8 mouse cellular contexts compared by ENCODE assay signal in genomic region chr2:113390935-113391334, GRCm38 (mm10).
DNase-seq lines count a peak whose midpoint lies in the region; ATAC-seq lines count a peak whose summit lies in the region.

No protein-coding gene starts in this region.

- no peak overlapping the region for H3K27ac ChIP-seq in hindbrain, embryonic 14.5 days
- no peak overlapping the region for H3K27ac ChIP-seq in lung, embryonic 16.5 days (ENCODE audit: low read length)

- no peaks in the 10 kb centered on the region for H3K36me3 ChIP-seq in hindbrain, embryonic 14.5 days (replicated peaks; ENCODE audit: control insufficient read depth, insufficient read depth)
- H3K36me3 ChIP-seq in lung, embryonic 16.5 days (ENCODE audit: control insufficient read depth, insufficient read depth, low read length): no peaks in the 10 kb centered on the region

- H3K4me2 ChIP-seq in hindbrain, embryonic 14.5 days (replicated peaks): no peak overlapping the region
- no peak overlapping the region for H3K4me2 ChIP-seq in lung, embryonic 16.5 days (ENCODE audit: low read depth, low read length)

- ATAC-seq in hindbrain, embryonic 14.5 days (ENCODE audit: low FRiP score): peak; percentile 48; the same call in 1 of the 2 replicates
- peak; percentile 37; the same call in 1 of the 2 replicates for ATAC-seq in lung, embryonic 16.5 days (ENCODE audit: low read depth)

- H3K4me1 ChIP-seq in hindbrain, embryonic 14.5 days (replicated peaks; ENCODE audit: control insufficient read depth, insufficient read depth, low read length): no peaks in the 10 kb centered on the region
- peaks cover 3% of the 10 kb centered on the region; the same call in 1 of the 2 replicates for H3K4me1 ChIP-seq in lung, embryonic 16.5 days (replicated peaks; ENCODE audit: control insufficient read depth, insufficient read depth, low read length)

- H3K9me3 ChIP-seq in hindbrain, embryonic 14.5 days (ENCODE audit: control insufficient read depth, low read length): no peaks in the 10 kb centered on the region
- no peaks in the 10 kb centered on the region for H3K9me3 ChIP-seq in lung, embryonic 16.5 days (ENCODE audit: control insufficient read depth, low read length)

- 64% methylated on average over 3 of the region's 3 CpGs for WGBS in hindbrain, embryonic 14.5 days
- WGBS in lung, embryonic 16.5 days: 45% methylated on average over 3 of the region's 3 CpGs

- H3K27me3 ChIP-seq in hindbrain, embryonic 14.5 days (ENCODE audit: control insufficient read depth, insufficient read depth, low read length): no peaks in the 10 kb centered on the region
- no peaks in the 10 kb centered on the region for H3K27me3 ChIP-seq in lung, embryonic 16.5 days (ENCODE audit: control insufficient read depth, insufficient read depth, low read depth, low read length)

- H3K4me3 ChIP-seq in hindbrain, embryonic 14.5 days (replicated peaks; ENCODE audit: low read length): no peak overlapping the region
- no peak overlapping the region for H3K4me3 ChIP-seq in lung, embryonic 16.5 days (ENCODE audit: low read length)

- no peak overlapping the region for H3K9ac ChIP-seq in hindbrain, embryonic 14.5 days
- no peak overlapping the region for H3K9ac ChIP-seq in lung, embryonic 16.5 days (ENCODE audit: low read length)

- DNase-seq in adrenal gland, postnatal 14 days: peak; percentile 15
- no peak for DNase-seq in adrenal gland, adult 18-20 months (ENCODE audit: low spot score in 2 of 2)
- DNase-seq in thymus, postnatal 0 days (ENCODE audit: low spot score): peak; percentile 13
- DNase-seq in thymus, postnatal 10 days (ENCODE audit: low spot score in 2 of 2): no peak
- peak; percentile 35 for DNase-seq in hindbrain, embryonic 14.5 days (ENCODE audit: low spot score)
- DNase-seq in thymus, adult 18-20 months: no peak
- no peak for DNase-seq in right cerebral cortex, postnatal 25 days

Comparison
In these comparisons a context has a peak if more than half of its experiments do, and no peak if none do; other contexts are left out.
1. DNase-seq: peak in adrenal gland, postnatal 14 days (single experiment), thymus, postnatal 0 days (single experiment) and hindbrain, embryonic 14.5 days (single experiment); none in adrenal gland, adult 18-20 months (0 of 2), thymus, postnatal 10 days (0 of 2), thymus, adult 18-20 months (0 of 2) and right cerebral cortex, postnatal 25 days (single experiment).